Mouse (Mus musculus): ENCODE measurements at regions not wholly inside any gene's neighbourhood (a gene's known extent, or its start where the extent isn't known, plus 50 kb on each side); places are given as distances from the start of the nearest gene placed in this dataset.

GRCm38 (mm10) chr15:85634322-85635141 lies 52.3 kb upstream of the Wnt7b start:
- H3K4me1 ChIP-seq (ENCODE audit: control insufficient read depth, low read depth, low read length), result peaks cover 15% of the 10 kb centered on the region
- H3K27ac ChIP-seq (ENCODE audit: low read length), result peak overlapping the region; percentile 88
- peak; percentile 96 for ATAC-seq (ENCODE audit: low read depth)
- no peaks in the 10 kb centered on the region for H3K27me3 ChIP-seq (ENCODE audit: control insufficient read depth, insufficient read depth, low read depth, low read length)
- H3K4me2 ChIP-seq (ENCODE audit: low read depth, low read length), result peak overlapping the region; percentile 75
- H3K9me3 ChIP-seq (replicated peaks; ENCODE audit: control insufficient read depth, low read length), result no peaks in the 10 kb centered on the region
- under 1% methylated on average over 58 of the region's 58 CpGs for WGBS (ENCODE audit: insufficient replicate concordance)
- peak overlapping the region; percentile 78 for H3K9ac ChIP-seq (ENCODE audit: low read depth, low read length)
- H3K4me3 ChIP-seq (ENCODE audit: low read depth, low read length), result peak overlapping the region; percentile 84
- H3K36me3 ChIP-seq (ENCODE audit: control insufficient read depth, insufficient read depth), result no peaks in the 10 kb centered on the region

- WGBS (ENCODE audit: insufficient replicate concordance), result 36% methylated on average over 6 of the region's 6 CpGs
- no peak for ATAC-seq (ENCODE audit: low read depth)
- peak overlapping the region; percentile 84 for H3K4me3 ChIP-seq (ENCODE audit: low read depth, low read length)
- no peaks in the 10 kb centered on the region for H3K27me3 ChIP-seq (ENCODE audit: control insufficient read depth, insufficient read depth, low read depth, low read length)
- no peaks in the 10 kb centered on the region for H3K36me3 ChIP-seq (ENCODE audit: control insufficient read depth, insufficient read depth)
- 0 out of 2 replicates have a peak overlapping the region, but pooled peaks have one; percentile 78 for H3K9ac ChIP-seq (ENCODE audit: low read depth, low read length)
- H3K4me1 ChIP-seq (ENCODE audit: control insufficient read depth, low read depth, low read length), result peaks cover 15% of the 10 kb centered on the region
- no peaks in the 10 kb centered on the region for H3K9me3 ChIP-seq (replicated peaks; ENCODE audit: control insufficient read depth, low read length)
- H3K27ac ChIP-seq (ENCODE audit: low read length), result peak overlapping the region; percentile 88
- H3K4me2 ChIP-seq (ENCODE audit: low read depth, low read length), result peak overlapping the region; percentile 75
These were observed 53.2 kb upstream of the Wnt7b start for GRCm38 (mm10) chr15:85635425-85635824.

- peaks cover 1% of the 10 kb centered on the region; the same call in 1 of the 2 replicates for H3K27me3 ChIP-seq (ENCODE audit: control insufficient read depth, insufficient read depth, low read depth, low read length)
- WGBS (ENCODE audit: insufficient replicate concordance), result 61% methylated on average over 2 of the region's 2 CpGs
These were observed 57.3 kb upstream of the Wnt7b start for GRCm38 (mm10) chr15:85639566-85639965.

GRCm38 (mm10) chr15:85641120-85642080 lies 59.1 kb upstream of the Wnt7b start:
- no peaks in the 10 kb centered on the region for H3K36me3 ChIP-seq (ENCODE audit: control insufficient read depth, insufficient read depth)
- H3K9me3 ChIP-seq (replicated peaks; ENCODE audit: control insufficient read depth, low read length), result no peaks in the 10 kb centered on the region
- no peak for ATAC-seq (ENCODE audit: low read depth)
- peaks cover 17% of the 10 kb centered on the region for H3K27me3 ChIP-seq (ENCODE audit: control insufficient read depth, insufficient read depth, low read depth, low read length)
- no peak overlapping the region for H3K27ac ChIP-seq (ENCODE audit: low read length)
- no peak overlapping the region for H3K4me3 ChIP-seq (ENCODE audit: low read depth, low read length)
- H3K4me2 ChIP-seq (ENCODE audit: low read depth, low read length), result no peak overlapping the region
- H3K4me1 ChIP-seq (ENCODE audit: control insufficient read depth, low read depth, low read length), result no peaks in the 10 kb centered on the region; the same call in 1 of the 2 replicates
- WGBS (ENCODE audit: insufficient replicate concordance), result 63% methylated on average over 15 of the region's 15 CpGs
- no peak overlapping the region for H3K9ac ChIP-seq (ENCODE audit: low read depth, low read length)

More at GRCm38 (mm10) chr15:85639566-85639965, 57.3 kb upstream of the Wnt7b start:
- H3K4me1 ChIP-seq (ENCODE audit: control insufficient read depth, low read depth, low read length), result peaks cover 11% of the 10 kb centered on the region
- H3K4me3 ChIP-seq (ENCODE audit: low read depth, low read length), result no peak overlapping the region
- no peak overlapping the region for H3K9ac ChIP-seq (ENCODE audit: low read depth, low read length)
- no peak overlapping the region for H3K27ac ChIP-seq (ENCODE audit: low read length)
- ATAC-seq (ENCODE audit: low read depth), result no peak
- H3K36me3 ChIP-seq (ENCODE audit: control insufficient read depth, insufficient read depth), result no peaks in the 10 kb centered on the region
- H3K4me2 ChIP-seq (ENCODE audit: low read depth, low read length), result no peak overlapping the region
- no peaks in the 10 kb centered on the region for H3K9me3 ChIP-seq (replicated peaks; ENCODE audit: control insufficient read depth, low read length)

GRCm38 (mm10) chr15:85645396-85645795 lies 63.1 kb upstream of the Wnt7b start:
- Histone ChIP-seq H3K4me1 (ENCODE audit: control insufficient read depth, low read depth, low read length) (no peaks in the 10 kb centered on the region; the same call in 1 of the 2 replicates), H3K9me3 (replicated peaks; ENCODE audit: control insufficient read depth, low read length) (no peaks in the 10 kb centered on the region), H3K27me3 (ENCODE audit: control insufficient read depth, insufficient read depth, low read depth, low read length) (peaks cover 23% of the 10 kb centered on the region), H3K27ac (ENCODE audit: low read length) (no peak overlapping the region), H3K36me3 (ENCODE audit: control insufficient read depth, insufficient read depth) (no peaks in the 10 kb centered on the region), H3K4me3 (ENCODE audit: low read depth, low read length) (no peak overlapping the region), H3K9ac (ENCODE audit: low read depth, low read length) (no peak overlapping the region; the same call in 1 of the 2 replicates), H3K4me2 (ENCODE audit: low read depth, low read length) (no peak overlapping the region)
- WGBS (ENCODE audit: insufficient replicate concordance), result 55% methylated on average over 8 of the region's 8 CpGs
- no peak for ATAC-seq (ENCODE audit: low read depth)

GRCm38 (mm10) chr15:85645971-85646638 lies 63.8 kb upstream of the Wnt7b start:
- ATAC-seq (ENCODE audit: low read depth), result 0 out of 2 replicates have a peak, but pooled peaks have one; percentile 11
- no peaks in the 10 kb centered on the region for H3K36me3 ChIP-seq (ENCODE audit: control insufficient read depth, insufficient read depth)
- no peaks in the 10 kb centered on the region for H3K9me3 ChIP-seq (replicated peaks; ENCODE audit: control insufficient read depth, low read length)
- H3K4me3 ChIP-seq (ENCODE audit: low read depth, low read length), result peak overlapping the region; percentile 43
- 2% methylated on average over 33 of the region's 33 CpGs for WGBS (ENCODE audit: insufficient replicate concordance)
- H3K4me1 ChIP-seq (ENCODE audit: control insufficient read depth, low read depth, low read length), result no peaks in the 10 kb centered on the region; the same call in 1 of the 2 replicates
- no peak overlapping the region for H3K27ac ChIP-seq (ENCODE audit: low read length)
- H3K9ac ChIP-seq (ENCODE audit: low read depth, low read length), result peak overlapping the region; percentile 48
- H3K4me2 ChIP-seq (ENCODE audit: low read depth, low read length), result peak overlapping the region; percentile 29
- peaks cover 23% of the 10 kb centered on the region for H3K27me3 ChIP-seq (ENCODE audit: control insufficient read depth, insufficient read depth, low read depth, low read length)

GRCm38 (mm10) chr15:85646639-85647277 lies 64.5 kb upstream of the Wnt7b start:
- H3K4me1 ChIP-seq (ENCODE audit: control insufficient read depth, low read depth, low read length), result no peaks in the 10 kb centered on the region; the same call in 1 of the 2 replicates
- peaks cover 23% of the 10 kb centered on the region for H3K27me3 ChIP-seq (ENCODE audit: control insufficient read depth, insufficient read depth, low read depth, low read length)
- no peaks in the 10 kb centered on the region for H3K36me3 ChIP-seq (ENCODE audit: control insufficient read depth, insufficient read depth)
- WGBS (ENCODE audit: insufficient replicate concordance), result 27% methylated on average over 10 of the region's 10 CpGs
- no peak overlapping the region for H3K4me3 ChIP-seq (ENCODE audit: low read depth, low read length)
- no peak for ATAC-seq (ENCODE audit: low read depth)
- no peak overlapping the region for H3K9ac ChIP-seq (ENCODE audit: low read depth, low read length)
- H3K4me2 ChIP-seq (ENCODE audit: low read depth, low read length), result 0 out of 2 replicates have a peak overlapping the region, but pooled peaks have one; percentile 29
- no peaks in the 10 kb centered on the region for H3K9me3 ChIP-seq (replicated peaks; ENCODE audit: control insufficient read depth, low read length)
- H3K27ac ChIP-seq (ENCODE audit: low read length), result no peak overlapping the region

- Histone ChIP-seq H3K36me3 (ENCODE audit: control insufficient read depth, insufficient read depth) (no peaks in the 10 kb centered on the region), H3K27me3 (ENCODE audit: control insufficient read depth, insufficient read depth, low read depth, low read length) (peaks cover 23% of the 10 kb centered on the region), H3K4me3 (ENCODE audit: low read depth, low read length) (no peak overlapping the region), H3K27ac (ENCODE audit: low read length) (no peak overlapping the region), H3K9me3 (replicated peaks; ENCODE audit: control insufficient read depth, low read length) (no peaks in the 10 kb centered on the region), H3K9ac (ENCODE audit: low read depth, low read length) (no peak overlapping the region), H3K4me1 (ENCODE audit: control insufficient read depth, low read depth, low read length) (no peaks in the 10 kb centered on the region; the same call in 1 of the 2 replicates), H3K4me2 (ENCODE audit: low read depth, low read length) (no peak overlapping the region)
- WGBS (ENCODE audit: insufficient replicate concordance), result 57% methylated on average over 6 of the region's 6 CpGs
- ATAC-seq (ENCODE audit: low read depth), result no peak
These were observed 65.3 kb upstream of the Wnt7b start for GRCm38 (mm10) chr15:85647593-85647992.

All from liver, embryonic 16.5 days (tissue).